Mouse (Mus musculus): ENCODE results near the gene Eif3g.

GRCm38 (mm10) chr9:20887704-20888385 lies 10.6 kb downstream of the Eif3g start, which contains the start of gene Ppan:
- no peak for TF ChIP-seq CTCF (IDR thresholded peaks at IDR 0.05; ENCODE audit: control insufficient read depth, insufficient read depth, low read length)
- TF ChIP-seq POLR2A (IDR thresholded peaks at IDR 0.05; ENCODE audit: borderline replicate concordance, control insufficient read depth, low read depth, low read length) = peak; percentile 83; the same call in 1 of the 2 replicates
